Mouse (Mus musculus) forebrain, embryonic 12.5 days (tissue): ENCODE results near the gene Ly6g6c. TPM values are rescaled to one million over a fixed set of nuclear protein-coding genes. Genes with fewer than 3 reads are reported as not detected.
"Not testable (repeated sequence)": the region's sequence is repeated elsewhere in the genome, so short reads cannot be mapped to it uniquely, and the experiment has no call there.

Experiments used
- ATAC-seq: fragments of 200-750 bp; cut with Nextera tagmentation; 2 replicates; pipeline ENCODE4 v1.8.0; 2017; ENCODE audit warnings: moderate TSS enrichment; ENCODE audit not compliant: low FRiP score
- H3K27ac ChIP-seq: fragments of 300-500 bp; sonication (generic); 2 replicates; pipeline ENCODE4 v1.5.1; 2016; ENCODE audit warnings: mild to moderate bottlenecking
- H3K27me3 ChIP-seq: fragments of 300-500 bp; sonication (generic); 2 replicates; pipeline ENCODE4 v1.6.1; 2016; ENCODE audit warnings: mild to moderate bottlenecking
- H3K36me3 ChIP-seq: fragments of 300-500 bp; sonication (generic); replicated peaks from 2 replicates; pipeline ENCODE4 v1.6.1; 2016; ENCODE audit warnings: mild to moderate bottlenecking
- H3K4me1 ChIP-seq: fragments of 300-500 bp; sonication (generic); 2 replicates; pipeline ENCODE4 v1.6.1; 2016
- H3K4me2 ChIP-seq: fragments of 300-500 bp; sonication (generic); 2 replicates; pipeline ENCODE4 v1.6.1; 2016; ENCODE audit warnings: mild to moderate bottlenecking, moderate library complexity
- H3K4me3 ChIP-seq: fragments of 300-500 bp; sonication (generic); replicated peaks from 2 replicates; pipeline ENCODE4 v1.5.1; 2016; ENCODE audit warnings: mild to moderate bottlenecking
- H3K9ac ChIP-seq: fragments of 300-500 bp; sonication (generic); 2 replicates; pipeline ENCODE4 v1.6.1; 2016; ENCODE audit warnings: mild to moderate bottlenecking
- H3K9me3 ChIP-seq: fragments of 300-500 bp; sonication (generic); 2 replicates; pipeline ENCODE4 v1.6.1; 2016
- WGBS: fragments of 180-500 bp; shearing (Covaris S2); methylation state at CpG from one replicate; pipeline ENCODE4 v1.1.7; 2016; 5-methylcytosine and 5-hydroxymethylcytosine counted together
- polyA plus RNA-seq: library from polyadenylated mRNA; unstranded; fragments of >200 nt; fragmentation: Nextera tagmentation; extraction: Ambion mirVana; gene quantifications from 2 replicates; pipeline ENCODE4 v1.2.1, GENCODE M21; 2016

Ly6g6c gene
- polyA plus RNA-seq, 1 experiment from 2014 or later: not detected

DNA sequence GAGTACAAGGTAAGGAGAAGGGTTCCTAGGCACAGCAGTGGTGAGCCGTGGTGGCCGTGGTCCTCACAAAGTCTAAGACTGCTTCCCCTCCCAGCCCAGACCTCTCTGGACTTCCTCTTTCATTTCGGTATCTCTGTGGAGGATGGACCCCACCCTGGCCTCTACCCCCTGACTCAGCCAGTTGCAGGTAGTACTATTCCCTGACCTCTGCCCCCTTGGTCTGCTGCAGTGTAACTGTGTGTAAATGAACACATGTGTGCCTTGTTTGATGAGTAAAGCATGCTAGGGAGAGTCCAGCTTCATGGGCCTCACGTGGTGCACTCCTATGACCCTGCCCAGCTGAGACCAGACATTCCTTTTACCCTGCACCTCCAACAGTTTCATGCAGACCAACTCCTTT, 41.4 kb upstream of the Ly6g6c start:
- 84% methylated on average over 4 of the region's 4 CpGs for WGBS
- no peak for ATAC-seq

DNA sequence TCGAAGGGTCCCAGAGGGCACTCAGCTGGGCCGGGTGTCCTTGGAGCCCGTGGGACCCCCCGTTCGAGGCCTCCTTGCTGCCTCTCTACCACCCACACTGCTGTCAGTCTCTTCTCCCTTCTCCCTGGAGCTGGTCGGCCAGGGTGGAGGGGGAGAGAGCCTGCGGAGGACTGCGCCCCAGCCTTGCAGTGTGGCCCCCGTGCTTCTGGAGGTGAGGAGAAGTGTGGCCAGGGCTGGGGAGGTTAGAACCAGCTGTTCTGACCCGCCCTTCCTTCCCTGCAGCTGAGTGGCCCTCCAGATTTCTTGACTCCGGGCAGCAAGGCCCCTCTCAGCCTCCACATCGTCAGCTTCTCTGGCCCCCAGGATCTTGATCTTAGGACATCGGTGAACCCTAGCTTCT, 40.9 kb upstream of the Ly6g6c start:
- WGBS: 84% methylated on average over 13 of the region's 13 CpGs
- Histone ChIP-seq H3K4me1 (peaks cover 38% of the 10 kb centered on the region), H3K36me3 (no peaks in the 10 kb centered on the region), H3K9me3 (no peaks in the 10 kb centered on the region), H3K4me2 (no peak overlapping the region), H3K4me3 (no peak overlapping the region), H3K9ac (no peak overlapping the region), H3K27me3 (no peaks in the 10 kb centered on the region), H3K27ac (no peak overlapping the region)
- no peak for ATAC-seq

More for the DNA sequence above, 41.4 kb upstream of the Ly6g6c start:
- Histone ChIP-seq H3K4me3 (no peak overlapping the region), H3K4me2 (no peak overlapping the region), H3K36me3 (no peaks in the 10 kb centered on the region), H3K9me3 (no peaks in the 10 kb centered on the region), H3K4me1 (peaks cover 38% of the 10 kb centered on the region), H3K27ac (no peak overlapping the region), H3K9ac (no peak overlapping the region), H3K27me3 (no peaks in the 10 kb centered on the region)

DNA sequence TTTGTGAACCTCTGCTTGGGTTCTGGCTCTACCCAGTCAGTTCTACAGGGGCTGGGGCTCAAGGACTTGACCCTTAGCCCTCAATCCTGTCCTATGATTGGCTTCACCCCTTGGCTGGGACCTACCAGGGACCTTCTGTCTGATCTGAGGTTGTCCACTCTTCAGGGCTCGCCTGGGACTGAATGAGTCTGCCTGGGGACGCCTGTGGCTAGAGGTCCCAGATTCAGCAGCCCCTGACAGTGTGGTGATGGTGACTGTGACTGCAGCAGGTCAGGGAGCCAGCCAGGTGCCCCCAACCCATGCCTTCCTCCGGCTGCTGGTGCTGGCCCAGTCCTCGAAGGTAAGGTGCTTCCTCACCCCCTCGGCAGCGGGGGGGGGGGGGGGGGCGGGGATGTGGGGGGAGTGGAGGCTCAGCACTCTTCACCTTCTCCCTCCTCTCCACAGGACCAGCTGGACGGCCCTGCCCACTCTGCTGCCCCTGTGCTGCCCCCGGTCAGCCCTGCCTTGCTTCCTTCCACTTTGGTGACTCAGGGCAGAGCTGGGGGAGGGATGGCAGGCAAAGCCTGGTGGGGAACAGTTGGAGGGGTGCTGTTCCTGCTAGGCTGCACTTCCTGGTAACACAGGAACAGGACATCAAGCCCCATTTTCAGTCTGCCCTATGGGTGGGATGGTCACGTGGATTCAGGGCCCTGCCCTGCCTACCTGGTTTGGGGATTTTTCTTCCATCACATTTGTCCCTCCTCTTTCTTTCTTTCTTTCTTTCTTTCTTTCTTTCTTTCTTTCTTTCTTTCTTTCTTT, 40.3 kb upstream of the Ly6g6c start:
- no peak overlapping the region for H3K4me3 ChIP-seq
- no peaks in the 10 kb centered on the region for H3K9me3 ChIP-seq
- no peaks in the 10 kb centered on the region for H3K36me3 ChIP-seq
- WGBS: 69% methylated on average over 7 of the region's 10 CpGs
- H3K4me2 ChIP-seq: no peak overlapping the region
- H3K4me1 ChIP-seq: peaks cover 42% of the 10 kb centered on the region
- no peaks in the 10 kb centered on the region for H3K27me3 ChIP-seq
- ATAC-seq: no peak
- H3K27ac ChIP-seq: no peak overlapping the region
- H3K9ac ChIP-seq: no peak overlapping the region

DNA sequence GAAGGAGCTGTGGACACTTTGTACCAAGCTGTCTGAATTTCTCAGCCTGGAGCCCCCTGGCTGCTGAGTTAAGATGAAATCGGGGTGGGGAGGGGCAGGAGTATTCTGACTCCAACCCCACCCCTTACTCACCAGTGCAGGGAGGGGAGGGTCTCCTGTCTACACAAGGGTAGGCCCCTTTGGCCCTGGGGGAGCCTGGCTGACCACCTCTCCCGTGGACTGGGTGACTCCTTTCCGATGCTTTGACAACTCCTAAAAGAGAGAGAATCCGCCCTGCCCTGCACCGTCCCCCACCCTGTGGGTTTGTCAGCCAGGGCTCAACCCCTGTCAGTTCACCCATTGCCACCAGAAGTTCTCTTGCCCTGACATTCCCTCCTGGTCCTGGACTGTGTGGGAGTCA, 39.0 kb upstream of the Ly6g6c start:
- ATAC-seq: no peak
- peaks cover 43% of the 10 kb centered on the region for H3K4me1 ChIP-seq
- peak overlapping the region; percentile 84; the same call in 1 of the 2 replicates for H3K27ac ChIP-seq
- no peak overlapping the region for H3K4me3 ChIP-seq
- no peaks in the 10 kb centered on the region for H3K36me3 ChIP-seq
- H3K4me2 ChIP-seq: no peak overlapping the region
- H3K9me3 ChIP-seq: no peaks in the 10 kb centered on the region
- 93% methylated on average over 5 of the region's 5 CpGs for WGBS
- H3K27me3 ChIP-seq: no peaks in the 10 kb centered on the region
- no peak overlapping the region for H3K9ac ChIP-seq

DNA sequence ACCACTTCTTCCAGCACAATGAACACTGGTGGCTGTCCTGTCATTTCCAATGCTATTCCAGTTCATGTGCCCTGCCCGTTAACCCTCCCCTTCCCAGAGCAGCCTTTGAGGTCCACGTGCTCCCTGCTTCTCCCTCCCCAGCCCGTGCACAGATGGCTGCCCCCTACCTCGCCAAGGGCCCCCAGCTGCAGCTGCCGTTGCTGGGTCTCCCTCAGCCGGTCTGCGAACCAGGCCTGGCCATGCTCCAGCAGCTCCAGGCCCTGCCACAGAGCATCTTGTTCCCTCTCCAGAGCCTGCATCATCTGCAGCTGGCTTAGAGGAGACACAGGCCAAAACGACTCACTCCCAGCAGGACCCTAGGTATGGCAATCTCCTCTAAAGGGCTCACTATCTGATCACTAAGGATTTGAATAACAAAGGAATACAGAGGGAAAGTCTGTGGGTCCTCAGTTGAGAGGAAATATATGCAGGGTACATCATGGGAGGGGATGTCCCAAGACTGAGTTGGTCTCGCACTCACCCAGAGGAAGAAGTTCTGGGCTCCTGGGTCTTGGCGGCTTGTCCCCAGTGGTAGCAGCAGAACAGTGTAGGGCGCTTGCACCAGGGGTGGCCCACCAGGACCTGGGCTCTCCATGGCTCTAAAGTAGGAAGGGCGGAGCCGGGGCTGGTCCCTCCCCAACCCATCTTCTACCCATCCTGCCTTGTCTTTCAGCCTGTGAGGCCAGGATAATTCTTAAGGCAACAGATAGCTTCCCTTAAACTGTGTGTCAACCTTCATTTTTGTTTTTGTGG, 37.7 kb upstream of the Ly6g6c start, which contains the start of gene Sapcd1:
Gene Sapcd1, minus strand, starts transcription at position 740 of the 792 bp plus-strand sequence.
- 29% methylated on average over 13 of the region's 13 CpGs for WGBS

DNA sequence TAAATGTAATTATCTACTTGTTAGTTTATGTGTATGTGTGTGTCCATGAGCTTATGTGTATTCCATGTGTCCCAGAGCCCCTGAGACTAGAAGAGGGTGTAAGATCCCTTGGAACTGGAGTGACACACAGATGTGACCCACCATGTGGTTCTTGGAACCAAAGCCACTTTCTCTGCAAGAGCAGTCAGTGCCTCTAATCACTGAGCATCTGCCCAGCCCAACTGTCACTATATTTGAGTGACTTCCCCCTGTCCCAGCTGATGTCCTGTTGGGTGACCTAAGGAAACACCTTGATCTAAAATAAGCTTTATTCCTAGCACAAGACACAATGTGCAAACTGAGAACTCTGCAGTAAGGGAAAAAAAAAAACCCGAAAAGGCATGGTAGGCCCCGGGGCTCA, 36.9 kb upstream of the Ly6g6c start:
- WGBS: 79% methylated on average over 2 of the region's 2 CpGs
- no peak for ATAC-seq
- H3K36me3 ChIP-seq: no peaks in the 10 kb centered on the region
- H3K4me2 ChIP-seq: no peak overlapping the region
- H3K27ac ChIP-seq: no peak overlapping the region; the same call in 1 of the 2 replicates
- H3K9me3 ChIP-seq: no peaks in the 10 kb centered on the region
- no peak overlapping the region for H3K4me3 ChIP-seq
- H3K27me3 ChIP-seq: no peaks in the 10 kb centered on the region
- H3K9ac ChIP-seq: no peak overlapping the region
- peaks cover 35% of the 10 kb centered on the region for H3K4me1 ChIP-seq

More for the DNA sequence above, 37.7 kb upstream of the Ly6g6c start, which contains the start of gene Sapcd1:
- H3K4me1 ChIP-seq: peaks cover 35% of the 10 kb centered on the region
- H3K36me3 ChIP-seq: no peaks in the 10 kb centered on the region
- H3K4me3 ChIP-seq: peak within 1 kb of the TSS; percentile 6; the same call in 1 of the 2 replicates
- H3K9me3 ChIP-seq: no peaks in the 10 kb centered on the region
- H3K27ac ChIP-seq: peak within 1 kb of the TSS; percentile 84
- ATAC-seq: peak; percentile 83
- H3K4me2 ChIP-seq: peak within 1 kb of the TSS; percentile 38
- peak within 1 kb of the TSS; percentile 30; the same call in 1 of the 2 replicates for H3K9ac ChIP-seq
- H3K27me3 ChIP-seq: no peaks in the 10 kb centered on the region

DNA sequence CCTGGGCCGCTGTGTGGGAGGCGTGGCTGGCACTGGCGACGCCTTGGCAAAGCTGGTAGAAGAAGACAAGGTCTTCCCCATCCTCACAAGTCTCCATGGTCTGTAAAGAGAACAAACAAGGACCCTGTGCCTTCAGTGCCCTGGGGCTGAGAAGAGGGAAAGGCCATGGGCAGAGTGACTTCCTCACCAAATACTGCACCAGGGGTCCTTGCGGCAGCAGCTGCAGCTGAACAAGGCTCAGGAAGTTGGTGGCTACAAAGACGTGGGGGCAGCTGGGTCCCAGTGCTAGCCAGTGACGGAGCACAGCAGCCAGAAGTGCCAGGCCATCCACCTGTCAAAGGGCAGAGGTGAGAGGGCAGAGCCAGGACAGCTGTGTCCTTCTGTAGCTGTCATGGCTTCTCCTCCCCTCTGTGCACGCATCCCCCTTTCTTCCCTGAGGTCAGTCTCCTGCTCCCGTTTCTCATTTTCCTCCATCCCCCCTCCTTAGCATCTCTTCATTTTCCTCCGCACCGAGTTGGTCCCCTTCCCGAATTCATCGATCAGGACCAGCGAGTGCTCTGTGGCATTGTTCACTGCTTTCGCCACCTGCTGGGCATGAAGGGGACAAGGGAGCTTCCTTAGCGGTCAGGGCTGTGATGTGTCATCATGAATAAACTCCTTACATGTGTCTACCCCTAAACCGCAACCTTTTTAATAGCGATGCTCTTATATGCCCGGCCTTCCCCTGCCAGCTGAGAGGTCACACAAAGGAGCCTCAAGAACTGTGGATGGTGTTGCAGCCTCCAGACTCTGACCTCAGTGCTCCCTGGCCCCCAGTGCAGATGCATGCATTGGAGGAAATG, 35.3 kb upstream of the Ly6g6c start:
- no peak overlapping the region for H3K9ac ChIP-seq
- ATAC-seq: no peak
- no peak overlapping the region for H3K4me3 ChIP-seq
- no peaks in the 10 kb centered on the region for H3K36me3 ChIP-seq
- no peak overlapping the region for H3K27ac ChIP-seq
- no peaks in the 10 kb centered on the region for H3K9me3 ChIP-seq
- WGBS: 30% methylated on average over 19 of the region's 19 CpGs
- peaks cover 32% of the 10 kb centered on the region for H3K4me1 ChIP-seq
- H3K4me2 ChIP-seq: peak overlapping the region; percentile 19
- H3K27me3 ChIP-seq: no peaks in the 10 kb centered on the region

DNA sequence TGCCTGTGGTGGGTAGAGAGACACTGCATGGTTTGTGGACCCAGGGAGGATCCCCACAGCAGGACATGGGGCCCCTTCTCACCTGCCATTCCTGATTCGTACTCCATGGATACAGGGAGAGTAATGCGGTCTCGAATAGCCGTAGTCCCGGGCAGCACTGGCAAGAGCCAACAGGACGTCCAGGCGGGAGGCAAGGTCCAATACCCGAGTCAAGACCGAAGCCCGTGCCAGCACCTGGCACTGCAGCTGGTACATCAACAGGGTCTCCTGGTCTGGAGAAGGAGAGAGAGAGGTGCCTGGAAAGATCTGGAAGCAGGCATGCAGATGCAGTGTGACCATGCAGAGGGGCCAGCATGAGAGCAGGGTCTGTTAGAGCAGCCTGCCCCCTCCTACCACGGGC, 33.9 kb upstream of the Ly6g6c start:
- Histone ChIP-seq H3K27me3 (no peaks in the 10 kb centered on the region), H3K9me3 (no peaks in the 10 kb centered on the region), H3K4me2 (no peak overlapping the region), H3K4me1 (peaks cover 28% of the 10 kb centered on the region), H3K9ac (no peak overlapping the region), H3K4me3 (no peak overlapping the region), H3K27ac (no peak overlapping the region), H3K36me3 (no peaks in the 10 kb centered on the region)
- 90% methylated on average over 11 of the region's 11 CpGs for WGBS
- ATAC-seq: no peak

DNA sequence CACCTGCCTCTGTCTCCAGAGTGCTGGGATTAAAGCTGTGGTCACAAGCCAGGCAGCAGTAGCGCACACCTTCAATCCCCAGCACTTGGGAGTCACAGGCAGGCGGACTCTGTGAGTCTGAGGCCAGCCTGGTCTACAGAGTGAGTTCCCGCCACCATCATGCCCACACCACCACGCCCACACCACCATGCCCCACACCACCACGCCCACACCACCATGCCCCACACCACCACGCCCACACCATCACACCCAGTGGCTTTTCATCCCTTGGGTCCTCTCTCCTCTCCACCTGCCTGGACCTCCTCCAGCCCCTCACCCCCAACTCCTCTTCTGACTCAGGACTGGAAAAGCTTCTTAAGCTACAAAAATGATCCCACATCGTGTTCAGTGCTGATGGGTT, 33.3 kb upstream of the Ly6g6c start:
- no peak overlapping the region for H3K4me2 ChIP-seq
- H3K9me3 ChIP-seq: no peaks in the 10 kb centered on the region
- no peaks in the 10 kb centered on the region for H3K36me3 ChIP-seq
- WGBS: 82% methylated on average over 7 of the region's 7 CpGs
- ATAC-seq: no peak
- H3K27ac ChIP-seq: no peak overlapping the region
- H3K9ac ChIP-seq: no peak overlapping the region
- no peak overlapping the region for H3K4me3 ChIP-seq
- H3K27me3 ChIP-seq: no peaks in the 10 kb centered on the region
- peaks cover 24% of the 10 kb centered on the region for H3K4me1 ChIP-seq

DNA sequence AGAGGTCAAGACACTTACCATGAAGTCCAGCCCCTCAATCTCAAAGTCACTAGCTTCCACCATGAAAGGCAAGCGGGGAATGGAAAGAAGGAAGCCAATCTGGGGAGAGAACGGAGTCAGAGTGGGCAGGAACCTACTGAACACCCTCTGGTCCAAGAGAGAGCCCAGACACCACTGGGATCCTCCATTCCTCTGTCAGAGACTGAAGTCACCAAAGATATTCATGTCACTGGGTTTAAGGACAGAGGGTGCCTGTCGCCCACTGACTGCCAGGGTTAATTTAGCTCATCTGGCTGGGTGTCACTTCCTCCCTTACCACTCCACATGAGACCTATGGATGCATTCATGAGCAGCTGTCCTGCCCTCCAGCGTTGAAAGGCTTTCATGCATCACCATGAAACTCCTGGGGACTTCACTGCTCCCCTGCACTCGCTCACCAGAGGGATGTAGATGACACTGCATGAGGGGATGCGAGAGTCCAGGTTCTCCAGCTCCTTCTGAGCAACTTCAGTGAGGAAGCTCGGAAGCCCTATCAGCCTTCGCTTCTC, 32.8 kb upstream of the Ly6g6c start:
- Histone ChIP-seq H3K4me2 (no peak overlapping the region), H3K9ac (no peak overlapping the region), H3K27me3 (no peaks in the 10 kb centered on the region), H3K4me3 (no peak overlapping the region), H3K36me3 (no peaks in the 10 kb centered on the region), H3K9me3 (no peaks in the 10 kb centered on the region), H3K4me1 (peaks cover 19% of the 10 kb centered on the region), H3K27ac (no peak overlapping the region)
- WGBS: 79% methylated on average over 8 of the region's 8 CpGs
- ATAC-seq: no peak

DNA sequence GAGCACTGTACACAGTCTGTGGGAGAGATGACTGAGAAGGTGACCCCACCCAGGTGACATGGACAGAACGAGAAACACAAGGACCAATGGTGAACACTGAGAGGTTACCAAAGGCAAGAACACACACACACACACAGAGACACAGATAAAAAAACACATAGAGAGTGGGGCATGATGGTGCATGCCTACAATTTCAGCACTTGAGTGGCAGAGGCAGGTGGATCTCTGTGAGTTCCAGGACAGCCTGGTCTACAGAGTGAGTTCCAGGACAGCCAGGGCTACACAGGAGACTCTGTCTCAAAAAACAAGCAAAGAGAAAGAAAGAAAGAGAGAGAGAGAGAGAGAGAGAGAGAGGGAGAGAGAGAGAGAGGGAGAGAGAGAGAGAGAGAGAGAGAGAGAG, 31.5 kb upstream of the Ly6g6c start:
- H3K9me3 ChIP-seq, H3K9ac ChIP-seq: not testable (repeated sequence)

DNA sequence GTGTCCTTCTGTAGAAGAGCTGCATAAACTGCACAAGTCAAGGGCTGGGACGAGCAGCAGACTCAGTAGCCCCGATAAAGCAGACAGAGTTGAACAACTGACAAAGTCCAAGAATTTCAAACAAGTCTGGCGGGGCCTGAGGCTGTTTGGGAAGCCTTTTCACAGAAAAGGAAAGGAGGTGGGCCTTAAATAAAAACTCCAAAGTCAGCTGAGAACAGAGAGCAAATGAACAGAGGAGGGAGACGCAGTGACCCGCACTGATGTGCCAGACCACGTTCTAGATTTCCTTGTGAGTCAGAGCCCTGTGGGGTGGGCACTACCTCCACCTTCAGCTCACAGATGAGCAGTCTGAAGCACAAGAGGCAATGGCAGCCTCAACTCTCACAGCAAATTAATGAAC, 30.3 kb upstream of the Ly6g6c start:
- 86% methylated on average over 6 of the region's 6 CpGs for WGBS
- no peak overlapping the region for H3K4me2 ChIP-seq
- no peaks in the 10 kb centered on the region for H3K27me3 ChIP-seq
- no peak for ATAC-seq
- no peaks in the 10 kb centered on the region for H3K9me3 ChIP-seq
- peaks cover 6% of the 10 kb centered on the region for H3K4me1 ChIP-seq
- no peak overlapping the region for H3K9ac ChIP-seq
- no peak overlapping the region for H3K27ac ChIP-seq
- no peaks in the 10 kb centered on the region for H3K36me3 ChIP-seq
- H3K4me3 ChIP-seq: no peak overlapping the region

More for the DNA sequence above, 31.5 kb upstream of the Ly6g6c start:
- not testable (repeated sequence) for H3K4me1 ChIP-seq, H3K4me2 ChIP-seq, ATAC-seq, H3K27me3 ChIP-seq, H3K36me3 ChIP-seq, H3K27ac ChIP-seq, H3K4me3 ChIP-seq
- 78% methylated on average over 1 of the region's 1 CpGs for WGBS
